Mouse (Mus musculus): ENCODE measurements around the gene Olfr718-ps1. TPM values are rescaled to one million over a fixed set of nuclear protein-coding genes. Genes with fewer than 3 reads are reported as not detected.

Gene Olfr718-ps1
- polyA plus RNA-seq, 1 experiment from 2014 or later, result not detected

- no peaks in the 10 kb centered on the region for H3K27me3 ChIP-seq (ENCODE audit: insufficient read depth, low read length)
- TF ChIP-seq CTCF (IDR thresholded peaks at IDR 0.05; ENCODE audit: low read depth), result no peak
- no peaks in the 10 kb centered on the region; the same call in 1 of the 2 replicates for H3K4me1 ChIP-seq (replicated peaks; ENCODE audit: insufficient read depth, low read length)
- DNase-seq (ENCODE audit: low spot score) (no peak), ATAC-seq (replicated peaks; ENCODE audit: low FRiP score, low read depth) (no peak)
- H3K9me3 ChIP-seq (replicated peaks; ENCODE audit: low read length), result no peaks in the 10 kb centered on the region
- no peak overlapping the region for H3K4me3 ChIP-seq (replicated peaks; ENCODE audit: low read depth, low read length)
- H3K9ac ChIP-seq (ENCODE audit: low read depth, low read length), result no peak overlapping the region
- H3K27ac ChIP-seq, result no peak overlapping the region
- WGBS, result 90% methylated on average over 1 of the region's 1 CpGs
- no peaks in the 10 kb centered on the region for H3K36me3 ChIP-seq (ENCODE audit: insufficient read depth, low read length)
- no peak overlapping the region for H3K4me2 ChIP-seq (ENCODE audit: low read length)
Observed at GRCm38 (mm10) chr5:143101626-143102025, 45.8 kb downstream of the Olfr718-ps1 start.

- no peak overlapping the region for H3K27ac ChIP-seq
- no peak overlapping the region for H3K9ac ChIP-seq (ENCODE audit: low read depth, low read length)
- H3K4me1 ChIP-seq (replicated peaks; ENCODE audit: insufficient read depth, low read length), result no peaks in the 10 kb centered on the region
- no peaks in the 10 kb centered on the region for H3K27me3 ChIP-seq (ENCODE audit: insufficient read depth, low read length)
- 75% methylated on average over 7 of the region's 7 CpGs for WGBS
- no peak for TF ChIP-seq CTCF (IDR thresholded peaks at IDR 0.05; ENCODE audit: low read depth)
- no peak for ATAC-seq (replicated peaks; ENCODE audit: low FRiP score, low read depth)
- no peak overlapping the region for H3K4me2 ChIP-seq (ENCODE audit: low read length)
- no peak overlapping the region for H3K4me3 ChIP-seq (replicated peaks; ENCODE audit: low read depth, low read length)
- no peaks in the 10 kb centered on the region for H3K9me3 ChIP-seq (replicated peaks; ENCODE audit: low read length)
- DNase-seq (ENCODE audit: low spot score), result no peak
- peaks cover 6% of the 10 kb centered on the region; the same call in 1 of the 2 replicates for H3K36me3 ChIP-seq (ENCODE audit: insufficient read depth, low read length)
Observed at GRCm38 (mm10) chr5:143095256-143095655, 52.1 kb downstream of the Olfr718-ps1 start.

GRCm38 (mm10) chr5:143092891-143093290, 54.5 kb downstream of the Olfr718-ps1 start:
- Histone ChIP-seq H3K27ac (no peak overlapping the region), H3K9me3 (replicated peaks; ENCODE audit: low read length) (no peaks in the 10 kb centered on the region), H3K27me3 (ENCODE audit: insufficient read depth, low read length) (no peaks in the 10 kb centered on the region), H3K4me2 (ENCODE audit: low read length) (no peak overlapping the region), H3K9ac (ENCODE audit: low read depth, low read length) (no peak overlapping the region), H3K4me1 (replicated peaks; ENCODE audit: insufficient read depth, low read length) (no peaks in the 10 kb centered on the region), H3K36me3 (ENCODE audit: insufficient read depth, low read length) (peaks cover 22% of the 10 kb centered on the region; the same call in 1 of the 2 replicates), H3K4me3 (replicated peaks; ENCODE audit: low read depth, low read length) (no peak overlapping the region)
- ATAC-seq (replicated peaks; ENCODE audit: low FRiP score, low read depth), result no peak
- no peak for TF ChIP-seq CTCF (IDR thresholded peaks at IDR 0.05; ENCODE audit: low read depth)
- WGBS, result 69% methylated on average over 3 of the region's 3 CpGs
- no peak for DNase-seq (ENCODE audit: low spot score)

GRCm38 (mm10) chr5:143084898-143085297, 62.5 kb downstream of the Olfr718-ps1 start:
- Histone ChIP-seq H3K27me3 (ENCODE audit: insufficient read depth, low read length) (no peaks in the 10 kb centered on the region), H3K4me2 (ENCODE audit: low read length) (no peak overlapping the region), H3K27ac (no peak overlapping the region), H3K9me3 (replicated peaks; ENCODE audit: low read length) (no peaks in the 10 kb centered on the region), H3K4me1 (replicated peaks; ENCODE audit: insufficient read depth, low read length) (no peaks in the 10 kb centered on the region), H3K4me3 (replicated peaks; ENCODE audit: low read depth, low read length) (no peak overlapping the region), H3K36me3 (ENCODE audit: insufficient read depth, low read length) (peaks cover 50% of the 10 kb centered on the region), H3K9ac (ENCODE audit: low read depth, low read length) (no peak overlapping the region)
- 68% methylated on average over 4 of the region's 4 CpGs for WGBS
- peak; percentile 28 for DNase-seq (ENCODE audit: low spot score)
- peak; percentile 73 for TF ChIP-seq CTCF (IDR thresholded peaks at IDR 0.05; ENCODE audit: low read depth)
- no peak for ATAC-seq (replicated peaks; ENCODE audit: low FRiP score, low read depth)

Small RNA genes within 50 kb of the gene (microRNA-seq; reads per million reads assigned to microRNA genes)
- not detected for gene Gm44405

Other genes with a start within 250 kb of the Olfr718-ps1 start
- gene Actb, start 240.8 kb downstream of the Olfr718-ps1 start, polyA plus RNA-seq (2015; fragmentation: Nextera tagmentation; extraction: Ambion mirVana), result 14,836 and 15,514 TPM in 2 replicates
- gene Fscn1, start 187.2 kb downstream of the Olfr718-ps1 start, polyA plus RNA-seq (2015; fragmentation: Nextera tagmentation; extraction: Ambion mirVana), result 175 and 205 TPM in 2 replicates
- 29.9 and 30.2 TPM in 2 replicates for gene Rnf216, start 34.6 kb downstream of the Olfr718-ps1 start, polyA plus RNA-seq (2015; fragmentation: Nextera tagmentation; extraction: Ambion mirVana)
- gene Rbak, start 33.2 kb upstream of the Olfr718-ps1 start, polyA plus RNA-seq (2015; fragmentation: Nextera tagmentation; extraction: Ambion mirVana), result 6.6 and 7.8 TPM in 2 replicates
- not detected in 2 replicates for gene Spdye4b, start 33.4 kb upstream of the Olfr718-ps1 start, polyA plus RNA-seq (2015; fragmentation: Nextera tagmentation; extraction: Ambion mirVana)
- not detected in 2 replicates for gene Spdye4a, start 79.3 kb upstream of the Olfr718-ps1 start, polyA plus RNA-seq (2015; fragmentation: Nextera tagmentation; extraction: Ambion mirVana)
- 9.9 TPM in 2 replicates for gene Zfp12, start 87.6 kb upstream of the Olfr718-ps1 start, polyA plus RNA-seq (2015; fragmentation: Nextera tagmentation; extraction: Ambion mirVana)
- 3.1 and 3.4 TPM in 2 replicates for gene Zfp316, start 122.4 kb upstream of the Olfr718-ps1 start, polyA plus RNA-seq (2015; fragmentation: Nextera tagmentation; extraction: Ambion mirVana)
- gene Zfp853, start 146.0 kb upstream of the Olfr718-ps1 start, polyA plus RNA-seq (2015; fragmentation: Nextera tagmentation; extraction: Ambion mirVana), result 0.09 and 0.14 TPM in 2 replicates
- gene E130309D02Rik, start 167.8 kb upstream of the Olfr718-ps1 start, polyA plus RNA-seq (2015; fragmentation: Nextera tagmentation; extraction: Ambion mirVana), result 27.8 and 30.9 TPM in 2 replicates
- gene Zdhhc4, start 181.7 kb upstream of the Olfr718-ps1 start, polyA plus RNA-seq (2015; fragmentation: Nextera tagmentation; extraction: Ambion mirVana), result 87.6 and 91.2 TPM in 2 replicates
- 0.03 TPM in 1 of 2 replicates, not detected in the other for gene Grid2ip, start 209.8 kb upstream of the Olfr718-ps1 start, polyA plus RNA-seq (2015; fragmentation: Nextera tagmentation; extraction: Ambion mirVana)